Comparison of ENCODE assay signal across 8 mouse cellular contexts in the genomic region with DNA sequence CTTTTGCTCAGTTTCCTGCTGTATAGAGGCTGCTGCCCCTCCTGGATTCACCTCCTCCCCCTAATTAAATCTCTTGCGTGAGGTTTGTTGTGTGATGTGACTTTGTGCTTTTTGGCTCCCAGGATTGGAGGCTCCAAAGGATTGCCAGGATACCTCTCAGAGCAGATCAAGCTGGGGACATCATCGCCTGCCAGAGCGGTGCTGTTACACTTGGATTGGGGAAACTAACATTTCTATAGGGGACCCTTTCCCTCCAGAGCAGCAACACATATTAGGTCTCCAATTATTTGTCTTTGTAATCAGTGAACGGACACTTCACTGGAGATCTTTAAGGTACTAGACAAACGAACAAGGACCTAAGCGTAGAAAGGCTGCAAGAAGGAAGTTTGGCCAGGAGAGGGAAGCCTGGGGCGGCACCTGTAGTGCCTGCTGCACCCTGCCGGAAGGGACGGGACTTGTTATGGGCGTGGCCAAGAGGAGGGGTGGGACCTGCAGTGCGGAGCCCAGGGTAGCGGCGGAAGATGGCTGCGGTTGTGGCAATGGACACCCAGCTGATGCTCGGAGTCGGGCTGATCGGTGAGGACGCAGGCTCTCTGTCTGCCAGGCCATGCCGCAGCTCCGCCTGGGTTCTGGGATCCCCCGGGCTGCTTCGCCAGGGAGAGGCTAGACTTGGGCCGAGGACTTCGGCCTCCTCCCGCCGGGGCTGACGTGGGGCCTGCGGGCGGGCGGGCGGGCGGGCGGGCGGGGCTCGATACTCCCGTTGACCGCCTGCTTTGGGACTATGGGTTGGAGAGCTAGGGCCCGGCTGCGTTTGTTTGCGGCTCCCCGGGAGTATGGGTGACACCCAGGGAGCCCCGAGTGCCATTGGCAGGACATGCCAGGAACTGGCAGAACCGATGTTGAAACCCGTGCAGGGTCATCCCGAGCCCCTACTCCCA. TPM values are rescaled to one million over a fixed set of nuclear protein-coding genes. Genes with fewer than 3 reads are reported as not detected.
DNase-seq lines count a peak whose midpoint lies in the region; ATAC-seq lines count a peak whose summit lies in the region.

Gene Fam45a, plus strand, starts transcription at position 488 of the 938 bp plus-strand sequence.

- ATAC-seq in heart, embryonic 13.5 days (ENCODE audit: extremely low read depth, insufficient number of reproducible peaks, low FRiP score, low TSS enrichment): peak; percentile 99
- peak; percentile 100 for ATAC-seq in liver, embryonic 12.5 days
- ATAC-seq in stomach, embryonic 15.5 days (ENCODE audit: insufficient read depth, low FRiP score, low read depth): peak; percentile 100

- WGBS in heart, embryonic 13.5 days: 2% methylated on average over 41 of the region's 45 CpGs
- 3% methylated on average over 45 of the region's 45 CpGs for WGBS in liver, embryonic 12.5 days (ENCODE audit: insufficient replicate concordance)
- 3% methylated on average over 34 of the region's 45 CpGs for WGBS in stomach, embryonic 15.5 days

- peak; percentile 97 for DNase-seq in CD4-positive, CD25-positive, alpha-beta regulatory T cell, adult 2 months (ENCODE audit: low read depth, low spot score)
- peak; percentile 8 for DNase-seq in fat pad, adult 2 months (ENCODE audit: extremely low read depth, low read depth, low spot score)
- DNase-seq in kidney, postnatal 10 days: peak; percentile 94
- DNase-seq in natural killer cell, adult 2 months (ENCODE audit: low spot score in 2 of 2): peak; percentile 89 to 93

- H3K27me3 ChIP-seq in heart, embryonic 13.5 days (replicated peaks): no peaks in the 10 kb centered on the region
- H3K27me3 ChIP-seq in liver, embryonic 12.5 days (replicated peaks): no peaks in the 10 kb centered on the region
- no peaks in the 10 kb centered on the region for H3K27me3 ChIP-seq in stomach, embryonic 15.5 days (replicated peaks)

- peak within 1 kb of the TSS; percentile 68 for H3K4me3 ChIP-seq in brown adipose tissue, adult 24 weeks (ENCODE audit: insufficient read depth, low read depth, low read length)
- H3K4me3 ChIP-seq in heart, embryonic 13.5 days: peak within 1 kb of the TSS; percentile 80
- peak within 1 kb of the TSS; percentile 86 for H3K4me3 ChIP-seq in liver, embryonic 12.5 days
- peak within 1 kb of the TSS; percentile 76 for H3K4me3 ChIP-seq in stomach, embryonic 15.5 days (replicated peaks)

- H3K9ac ChIP-seq in heart, embryonic 13.5 days: peak within 1 kb of the TSS; percentile 90
- peak within 1 kb of the TSS; percentile 87 for H3K9ac ChIP-seq in liver, embryonic 12.5 days
- H3K9ac ChIP-seq in stomach, embryonic 15.5 days: peak within 1 kb of the TSS; percentile 57

- no peaks in the 10 kb centered on the region; the same call in none of the 2 replicates for H3K4me1 ChIP-seq in brown adipose tissue, adult 24 weeks (ENCODE audit: control insufficient read depth, insufficient read depth, insufficient read length, low read length)
- H3K4me1 ChIP-seq in heart, embryonic 13.5 days: peaks cover 16% of the 10 kb centered on the region
- peaks cover 44% of the 10 kb centered on the region for H3K4me1 ChIP-seq in liver, embryonic 12.5 days
- H3K4me1 ChIP-seq in stomach, embryonic 15.5 days: no peaks in the 10 kb centered on the region

- no peaks in the 10 kb centered on the region for H3K9me3 ChIP-seq in heart, embryonic 13.5 days
- no peaks in the 10 kb centered on the region for H3K9me3 ChIP-seq in liver, embryonic 12.5 days (replicated peaks)
- no peaks in the 10 kb centered on the region for H3K9me3 ChIP-seq in stomach, embryonic 15.5 days

- peak within 1 kb of the TSS; percentile 88 for H3K4me2 ChIP-seq in heart, embryonic 13.5 days
- H3K4me2 ChIP-seq in liver, embryonic 12.5 days: peak within 1 kb of the TSS; percentile 83
- H3K4me2 ChIP-seq in stomach, embryonic 15.5 days: peak within 1 kb of the TSS; percentile 74

- peak within 1 kb of the TSS; percentile 52 for H3K27ac ChIP-seq in brown adipose tissue, adult 24 weeks (replicated peaks; ENCODE audit: low read depth, low read length)
- H3K27ac ChIP-seq in heart, embryonic 13.5 days (replicated peaks): peak within 1 kb of the TSS; percentile 75
- H3K27ac ChIP-seq in liver, embryonic 12.5 days: peak within 1 kb of the TSS; percentile 88
- peak within 1 kb of the TSS; percentile 80; the same call in 1 of the 2 replicates for H3K27ac ChIP-seq in stomach, embryonic 15.5 days

- H3K36me3 ChIP-seq in heart, embryonic 13.5 days: peaks cover 20% of the 10 kb centered on the region
- H3K36me3 ChIP-seq in liver, embryonic 12.5 days: peaks cover 21% of the 10 kb centered on the region
- 0 out of 2 replicates have a peak, but pooled peaks cover 8% of the 10 kb centered on the region for H3K36me3 ChIP-seq in stomach, embryonic 15.5 days

RNA-seq across cellular contexts. Expression of gene Fam45a, which starts in this region (rescaled TPM):
- 27.5 and 27.7 TPM in 2 replicates for polyA plus RNA-seq in brown adipose tissue, adult 24 weeks (2012; ENCODE audit: insufficient read depth, insufficient read length, missing spikeins)
- polyA plus RNA-seq in heart, embryonic 13.5 days (2015; fragmentation: Nextera tagmentation; extraction: Ambion mirVana): 21.3 and 22.7 TPM in 2 replicates
- polyA plus RNA-seq in liver, embryonic 12.5 days (2016; fragmentation: Nextera tagmentation; extraction: Ambion mirVana): 25.4 and 25.7 TPM in 2 replicates
- 30.8 and 33.1 TPM in 2 replicates for polyA plus RNA-seq in stomach, embryonic 15.5 days (2015; fragmentation: Nextera tagmentation; extraction: Ambion mirVana)

Comparison
In these comparisons a context has a peak if more than half of its experiments do, and no peak if none do; other contexts are left out.
1. Peak in every context shown above with its lines: DNase-seq, ATAC-seq, H3K4me3 ChIP-seq and H3K27ac ChIP-seq.
2. DNase-seq: peak in every context shown above with its lines; median percentile 97 in CD4-positive, CD25-positive, alpha-beta regulatory T cell, adult 2 months; 94 in kidney, postnatal 10 days; 91 in natural killer cell, adult 2 months; 8 in fat pad, adult 2 months.